Mouse (Mus musculus): ENCODE data around the gene Dysf. TPM values are rescaled to one million over a fixed set of nuclear protein-coding genes. Genes with fewer than 3 reads are reported as not detected.

The Dysf gene
- total and polyA plus RNA-seq, 3 experiments, result 0.05 to 0.39 (median 0.38) TPM

DNA sequence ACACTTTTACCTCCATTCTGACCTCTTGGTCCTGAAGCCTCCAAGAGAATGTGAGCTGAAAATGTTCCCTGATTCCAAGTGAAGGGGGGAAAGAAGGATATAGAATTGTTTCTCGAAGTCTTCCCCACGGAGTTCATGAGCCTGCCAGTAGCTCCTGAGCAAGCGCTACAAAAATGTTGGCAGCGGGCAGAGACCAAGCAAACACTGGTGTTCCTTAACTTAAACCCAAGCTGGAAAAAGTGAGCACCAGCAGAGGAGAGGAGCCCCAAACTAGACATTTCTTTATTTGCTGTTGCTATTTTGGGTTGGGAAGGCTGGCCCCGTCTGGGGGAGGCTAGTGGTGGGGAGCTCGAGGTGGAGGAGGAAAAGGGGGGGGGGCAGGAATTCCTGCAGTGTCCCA, 102.0 kb downstream of the Dysf start:
- Histone ChIP-seq H3K79me2 (replicated peaks; ENCODE audit: control insufficient read depth, extremely low read depth, insufficient read depth, poor library complexity, severe bottlenecking) (no peaks in the 10 kb centered on the region), H3K4me2 (ENCODE audit: insufficient read depth, low read depth, poor library complexity, severe bottlenecking) (no peak overlapping the region), H3K4me3 (replicated peaks in 1 of 3; ENCODE audit: low read depth in 2 of 3, low read length in 2 of 3, poor library complexity in 1 of 3) (no peak overlapping the region), H3K36me3 (replicated peaks in 1 of 2; ENCODE audit: control insufficient read depth in 1 of 2, insufficient read depth in 1 of 2, low read length in 1 of 2) (no peaks in the 10 kb centered on the region), H3K27ac (ENCODE audit: insufficient read depth, low read depth) (no peak overlapping the region), H3K9me3 (replicated peaks; ENCODE audit: low read length) (no peaks in the 10 kb centered on the region), H3K27me3 (replicated peaks) (peaks cover 84% of the 10 kb centered on the region), H3K9ac (ENCODE audit: insufficient read depth, low read depth) (no peak overlapping the region), H3K4me1 (ENCODE audit: control insufficient read depth in 1 of 2, insufficient read depth in 2 of 2) (peaks cover 0 to 7% of the 10 kb centered on the region in 2 experiments; a peak in 2 of 4 replicates)
- in situ Hi-C loops (cut with MboI; ENCODE audit: low pct_ligation_motif_present, low pct_unique_long_range_greater_than_20kb, low sequenced_read_pairs) (no loop called here), dilution Hi-C loops (cut with MboI; ENCODE audit: extremely low pct_ligation_motif_present, extremely low pct_unique_long_range_greater_than_20kb, low sequenced_read_pairs) (no loop called here)
- TF ChIP-seq KAT2A (IDR thresholded peaks at IDR 0.05; ENCODE audit: insufficient replicate concordance, low read length) (no peak), MAZ (IDR thresholded peaks at IDR 0.05; ENCODE audit: low read depth, low read length) (no peak)
- DNase-seq (ENCODE audit: extremely low read depth), result no peak

DNA sequence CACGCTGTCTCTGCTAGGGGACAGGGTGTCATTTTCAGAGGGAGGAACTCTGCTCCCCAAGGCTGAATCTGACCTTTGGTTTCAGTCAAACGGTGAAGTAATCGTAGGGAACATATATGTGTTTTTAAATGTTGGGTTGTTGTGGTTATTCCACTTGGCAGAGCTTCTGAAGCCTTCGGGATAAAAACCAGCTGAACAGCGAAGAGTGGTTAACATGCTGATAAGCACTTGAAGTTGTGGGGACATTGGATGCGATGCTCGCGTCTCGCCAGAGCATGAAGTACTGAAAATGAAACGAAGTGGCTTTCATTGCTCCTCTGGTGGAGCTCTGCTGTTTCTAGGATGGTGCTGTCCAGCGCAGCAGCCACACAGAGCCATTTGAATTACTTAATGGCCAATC, 102.7 kb downstream of the Dysf start:
- in situ Hi-C loops (cut with MboI; ENCODE audit: low pct_ligation_motif_present, low pct_unique_long_range_greater_than_20kb, low sequenced_read_pairs) (no loop called here), dilution Hi-C loops (cut with MboI; ENCODE audit: extremely low pct_ligation_motif_present, extremely low pct_unique_long_range_greater_than_20kb, low sequenced_read_pairs) (no loop called here)

DNA sequence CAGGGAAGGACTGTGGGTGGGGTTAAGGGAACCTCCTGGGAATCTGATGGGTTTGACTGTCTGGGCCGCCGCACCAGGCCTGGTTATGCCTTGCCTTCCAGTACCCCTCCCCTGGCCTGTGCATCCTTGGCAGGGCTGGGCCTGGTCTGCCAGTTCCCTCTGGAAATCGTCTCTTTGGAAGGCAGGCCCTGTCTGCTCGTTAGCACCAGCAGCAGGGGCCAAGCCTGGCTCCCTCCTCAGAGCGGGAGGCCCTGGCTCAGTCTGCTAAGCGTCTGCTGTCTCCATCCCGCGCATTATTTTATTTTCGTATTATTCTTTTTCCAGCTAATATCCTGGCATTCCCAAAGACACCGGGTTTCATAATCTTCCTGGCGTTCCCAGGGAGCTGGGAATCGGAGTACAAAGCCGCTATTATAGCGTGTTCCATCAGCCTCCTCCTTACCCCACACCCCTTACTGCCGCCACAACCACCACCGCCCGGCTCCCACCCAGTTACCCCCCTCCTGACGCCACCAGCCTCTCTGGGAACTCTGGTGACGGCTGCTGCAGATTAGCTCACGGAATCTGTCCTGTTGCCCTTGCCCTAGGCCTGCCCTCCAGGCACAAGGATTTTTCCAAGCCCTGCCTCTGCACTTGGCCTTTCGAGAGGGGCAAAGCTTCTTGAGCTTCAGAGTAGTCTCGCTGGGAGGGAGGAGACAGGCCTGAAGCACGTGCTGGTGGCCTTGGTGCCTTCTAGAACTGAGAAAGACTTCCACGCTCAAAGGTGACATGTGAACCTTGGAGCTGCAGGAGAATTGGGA, 111.5 kb downstream of the Dysf start:
- in situ Hi-C loops (cut with MboI; ENCODE audit: low pct_ligation_motif_present, low pct_unique_long_range_greater_than_20kb, low sequenced_read_pairs) (no loop called here), dilution Hi-C loops (cut with MboI; ENCODE audit: extremely low pct_ligation_motif_present, extremely low pct_unique_long_range_greater_than_20kb, low sequenced_read_pairs) (no loop called here)
- H3K4me3 ChIP-seq (replicated peaks in 1 of 3; ENCODE audit: low read depth in 2 of 3, low read length in 2 of 3, poor library complexity in 1 of 3), result no peak overlapping the region
- peaks cover 0 to 6% of the 10 kb centered on the region in 2 experiments; a peak in 1 of 4 replicates for H3K4me1 ChIP-seq (ENCODE audit: control insufficient read depth in 1 of 2, insufficient read depth in 2 of 2)
- no peak overlapping the region for H3K9ac ChIP-seq (ENCODE audit: insufficient read depth, low read depth)
- H3K79me2 ChIP-seq (replicated peaks; ENCODE audit: control insufficient read depth, extremely low read depth, insufficient read depth, poor library complexity, severe bottlenecking), result no peaks in the 10 kb centered on the region
- DNase-seq (ENCODE audit: extremely low read depth), result no peak
- H3K27me3 ChIP-seq (replicated peaks), result peaks cover 36% of the 10 kb centered on the region
- no peak for TF ChIP-seq MAZ (IDR thresholded peaks at IDR 0.05; ENCODE audit: low read depth, low read length)
- no peak for TF ChIP-seq TCF12 (IDR thresholded peaks at IDR 0.05; ENCODE audit: low read depth, low read length)
- no peak for TF ChIP-seq HCFC1 (IDR thresholded peaks at IDR 0.05; ENCODE audit: low read depth, low read length)
- no peak for TF ChIP-seq ZKSCAN1 (IDR thresholded peaks at IDR 0.05; ENCODE audit: borderline replicate concordance, low read depth, low read length)
- no peak for TF ChIP-seq MAX (IDR thresholded peaks at IDR 0.05; ENCODE audit: low read length)
- TF ChIP-seq KAT2A (IDR thresholded peaks at IDR 0.05; ENCODE audit: insufficient replicate concordance, low read length), result no peak
- TF ChIP-seq ZNF384 (IDR thresholded peaks at IDR 0.05; ENCODE audit: low read depth, low read length), result no peak
- TF ChIP-seq MAFK (IDR thresholded peaks at IDR 0.05; ENCODE audit: insufficient replicate concordance, low read length), result no peak
- H3K27ac ChIP-seq (ENCODE audit: insufficient read depth, low read depth), result no peak overlapping the region
- no peak overlapping the region for H3K4me2 ChIP-seq (ENCODE audit: insufficient read depth, low read depth, poor library complexity, severe bottlenecking)
- no peaks in the 10 kb centered on the region for H3K36me3 ChIP-seq (replicated peaks in 1 of 2; ENCODE audit: control insufficient read depth in 1 of 2, insufficient read depth in 1 of 2, low read length in 1 of 2)
- H3K9me3 ChIP-seq (replicated peaks; ENCODE audit: low read length), result no peaks in the 10 kb centered on the region

More for the DNA sequence above, 102.7 kb downstream of the Dysf start:
- Histone ChIP-seq H3K27ac (ENCODE audit: insufficient read depth, low read depth) (no peak overlapping the region), H3K79me2 (replicated peaks; ENCODE audit: control insufficient read depth, extremely low read depth, insufficient read depth, poor library complexity, severe bottlenecking) (no peaks in the 10 kb centered on the region), H3K9me3 (replicated peaks; ENCODE audit: low read length) (no peaks in the 10 kb centered on the region), H3K4me2 (ENCODE audit: insufficient read depth, low read depth, poor library complexity, severe bottlenecking) (0 out of 2 replicates have a peak overlapping the region, but pooled peaks have one; percentile 19), H3K4me3 (replicated peaks in 1 of 3; ENCODE audit: low read depth in 2 of 3, low read length in 2 of 3, poor library complexity in 1 of 3) (no peak overlapping the region), H3K27me3 (replicated peaks) (peaks cover 83% of the 10 kb centered on the region), H3K36me3 (replicated peaks in 1 of 2; ENCODE audit: control insufficient read depth in 1 of 2, insufficient read depth in 1 of 2, low read length in 1 of 2) (no peaks in the 10 kb centered on the region), H3K9ac (ENCODE audit: insufficient read depth, low read depth) (no peak overlapping the region), H3K4me1 (ENCODE audit: control insufficient read depth in 1 of 2, insufficient read depth in 2 of 2) (peaks cover 0 to 7% of the 10 kb centered on the region in 2 experiments; a peak in 2 of 4 replicates)
- DNase-seq (ENCODE audit: extremely low read depth), result no peak
- TF ChIP-seq SIN3A (IDR thresholded peaks at IDR 0.05; ENCODE audit: low read length) (no peak), JUN (IDR thresholded peaks at IDR 0.05; ENCODE audit: insufficient read depth, low read depth, low read length) (no peak), HCFC1 (IDR thresholded peaks at IDR 0.05; ENCODE audit: low read depth, low read length) (no peak), ZKSCAN1 (IDR thresholded peaks at IDR 0.05; ENCODE audit: borderline replicate concordance, low read depth, low read length) (no peak), ETS1 (conservative IDR thresholded peaks at IDR 0.05; ENCODE audit: low read depth, low read length) (no peak), SMC3 (IDR thresholded peaks at IDR 0.05; ENCODE audit: low read depth, low read length) (no peak), RCOR1 (conservative IDR thresholded peaks at IDR 0.05; ENCODE audit: low read depth, low read length) (no peak), PAX5 (IDR thresholded peaks at IDR 0.05; ENCODE audit: low read length) (no peak), GABPA (IDR thresholded peaks at IDR 0.05; ENCODE audit: insufficient replicate concordance, low read depth, low read length) (no peak), CTCF (conservative IDR thresholded peaks at IDR 0.05 in 1 of 2, IDR thresholded peaks at IDR 0.05 in 1 of 2; ENCODE audit: low read depth in 2 of 2, low read length in 2 of 2) (no peak)
